Mouse (Mus musculus): ENCODE measurements around the gene Rnf217. TPM values are rescaled to one million over a fixed set of nuclear protein-coding genes. Genes with fewer than 3 reads are reported as not detected.

Gene Rnf217
- polyA plus RNA-seq, 1 experiment: 3.8 TPM

GRCm38 (mm10) chr10:31494296-31494695 is 114.7 kb downstream of the Rnf217 start:
- no peak overlapping the region for H3K4me3 ChIP-seq (ENCODE audit: insufficient read depth, low read depth, low read length)
- no peak overlapping the region for H3K27ac ChIP-seq (replicated peaks; ENCODE audit: low read depth, low read length)
- H3K4me1 ChIP-seq (ENCODE audit: control insufficient read depth, insufficient read depth, insufficient read length, low read length): no peaks in the 10 kb centered on the region

GRCm38 (mm10) chr10:31467043-31467898 is 141.7 kb downstream of the Rnf217 start:
- Histone ChIP-seq H3K27ac (replicated peaks; ENCODE audit: low read depth, low read length) (no peak overlapping the region), H3K4me1 (ENCODE audit: control insufficient read depth, insufficient read depth, insufficient read length, low read length) (no peaks in the 10 kb centered on the region), H3K4me3 (ENCODE audit: insufficient read depth, low read depth, low read length) (no peak overlapping the region)

GRCm38 (mm10) chr10:31465840-31466541 is 143.0 kb downstream of the Rnf217 start:
- H3K27ac ChIP-seq (replicated peaks; ENCODE audit: low read depth, low read length): no peak overlapping the region
- no peaks in the 10 kb centered on the region for H3K4me1 ChIP-seq (ENCODE audit: control insufficient read depth, insufficient read depth, insufficient read length, low read length)
- H3K4me3 ChIP-seq (ENCODE audit: insufficient read depth, low read depth, low read length): no peak overlapping the region

- no peak overlapping the region for H3K4me3 ChIP-seq (ENCODE audit: insufficient read depth, low read depth, low read length)
Observed at GRCm38 (mm10) chr10:31465424-31465823, 143.6 kb downstream of the Rnf217 start.

GRCm38 (mm10) chr10:31463044-31463443 is 145.9 kb downstream of the Rnf217 start:
- Histone ChIP-seq H3K4me3 (ENCODE audit: insufficient read depth, low read depth, low read length) (no peak overlapping the region), H3K27ac (replicated peaks; ENCODE audit: low read depth, low read length) (no peak overlapping the region)

More at GRCm38 (mm10) chr10:31465424-31465823, 143.6 kb downstream of the Rnf217 start:
- Histone ChIP-seq H3K4me1 (ENCODE audit: control insufficient read depth, insufficient read depth, insufficient read length, low read length) (no peaks in the 10 kb centered on the region), H3K27ac (replicated peaks; ENCODE audit: low read depth, low read length) (no peak overlapping the region)

GRCm38 (mm10) chr10:31456806-31457205 is 152.2 kb downstream of the Rnf217 start:
- no peak overlapping the region for H3K27ac ChIP-seq (replicated peaks; ENCODE audit: low read depth, low read length)
- no peak overlapping the region for H3K4me3 ChIP-seq (ENCODE audit: insufficient read depth, low read depth, low read length)
- no peaks in the 10 kb centered on the region for H3K4me1 ChIP-seq (ENCODE audit: control insufficient read depth, insufficient read depth, insufficient read length, low read length)

More at GRCm38 (mm10) chr10:31463044-31463443, 145.9 kb downstream of the Rnf217 start:
- no peaks in the 10 kb centered on the region for H3K4me1 ChIP-seq (ENCODE audit: control insufficient read depth, insufficient read depth, insufficient read length, low read length)

GRCm38 (mm10) chr10:31447083-31447482 is 161.9 kb downstream of the Rnf217 start:
- 0 out of 2 replicates have a peak, but pooled peaks cover 2% of the 10 kb centered on the region for H3K4me1 ChIP-seq (ENCODE audit: control insufficient read depth, insufficient read depth, insufficient read length, low read length)
- H3K27ac ChIP-seq (replicated peaks; ENCODE audit: low read depth, low read length): no peak overlapping the region
- no peak overlapping the region for H3K4me3 ChIP-seq (ENCODE audit: insufficient read depth, low read depth, low read length)

GRCm38 (mm10) chr10:31445291-31446124 is 163.5 kb downstream of the Rnf217 start, which contains the start of gene Tpd52l1:
Tpd52l1 (minus strand) TSS chr10:31445958.
- 0 out of 2 replicates have a peak, but pooled peaks cover 2% of the 10 kb centered on the region for H3K4me1 ChIP-seq (ENCODE audit: control insufficient read depth, insufficient read depth, insufficient read length, low read length)
- H3K4me3 ChIP-seq (ENCODE audit: insufficient read depth, low read depth, low read length): peak within 1 kb of the TSS; percentile 68
- H3K27ac ChIP-seq (replicated peaks; ENCODE audit: low read depth, low read length): no peak within 1 kb of the TSS

GRCm38 (mm10) chr10:31444206-31444605 is 164.8 kb downstream of the Rnf217 start:
- Histone ChIP-seq H3K27ac (replicated peaks; ENCODE audit: low read depth, low read length) (no peak overlapping the region), H3K4me3 (ENCODE audit: insufficient read depth, low read depth, low read length) (no peak overlapping the region)

More at GRCm38 (mm10) chr10:31444206-31444605, 164.8 kb downstream of the Rnf217 start:
- H3K4me1 ChIP-seq (ENCODE audit: control insufficient read depth, insufficient read depth, insufficient read length, low read length): 0 out of 2 replicates have a peak, but pooled peaks cover 2% of the 10 kb centered on the region

Other genes starting within 250 kb of the Rnf217 start
- gene Tpd52l1, start 163.2 kb downstream of the Rnf217 start, polyA plus RNA-seq (2012; ENCODE audit: insufficient read depth, insufficient read length, missing spikeins): 9.7 and 13.8 TPM in 2 replicates

Data from brown adipose tissue, adult 24 weeks (tissue).